8 mouse cellular contexts compared by ENCODE assay signal in the genomic region with DNA sequence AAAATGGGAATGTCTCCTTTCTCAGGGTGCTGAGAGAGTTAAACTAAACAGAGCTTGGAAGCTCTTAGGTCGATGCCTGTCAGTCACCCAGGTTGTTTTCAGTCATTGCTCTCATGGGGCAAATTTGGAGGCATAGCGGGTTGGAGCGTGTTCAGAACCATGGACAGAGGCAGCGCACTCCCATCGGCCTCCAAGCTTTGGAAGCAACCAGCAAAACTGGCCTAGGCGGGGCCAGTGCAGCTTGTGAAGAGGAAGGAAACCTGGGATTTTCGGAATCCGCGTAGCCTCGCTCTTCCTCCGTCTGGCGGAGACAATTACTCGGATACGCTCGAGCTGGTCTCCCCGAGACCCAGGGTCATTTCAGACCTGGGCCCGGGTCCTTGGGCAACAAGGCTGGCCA.
DNase-seq lines count a peak whose midpoint lies in the region; ATAC-seq and TF ChIP-seq lines count a peak whose summit lies in the region.

No protein-coding gene starts in this region.

- ATAC-seq in Patski, result peak; percentile 33
- ATAC-seq in embryonic facial prominence, embryonic 15.5 days (ENCODE audit: insufficient number of reproducible peaks, low FRiP score, low TSS enrichment, low read depth), result no peak
- ATAC-seq in limb, embryonic 11.5 days (ENCODE audit: insufficient number of reproducible peaks, low FRiP score, low TSS enrichment, low read depth), result no peak
- no peak for ATAC-seq in midbrain, embryonic 15.5 days (replicated peaks)
- no peak for ATAC-seq in megakaryocyte, adult 5-6 weeks (ENCODE audit: poor library complexity, severe bottlenecking)

- POLR2A ChIA-PET in Patski (lab: Charles Lee), result no interaction called here

- CTCF ChIA-PET in Patski (lab: Charles Lee), result interaction anchor here (0.7 kb wide), 1 partner anchor 13 kb away, joined by 3 read pairs; no protein-coding TSS in a partner anchor

- no peaks in the 10 kb centered on the region for H3K27me3 ChIP-seq in Patski
- peaks cover 76% of the 10 kb centered on the region for H3K27me3 ChIP-seq in embryonic facial prominence, embryonic 15.5 days
- H3K27me3 ChIP-seq in hindbrain, embryonic 10.5 days (ENCODE audit: insufficient read depth, poor library complexity, severe bottlenecking), result peaks cover 99% of the 10 kb centered on the region
- peaks cover 36% of the 10 kb centered on the region for H3K27me3 ChIP-seq in limb, embryonic 11.5 days (ENCODE audit: control insufficient read depth, insufficient read depth, low read length)
- H3K27me3 ChIP-seq in midbrain, embryonic 15.5 days (replicated peaks), result peaks cover 66% of the 10 kb centered on the region

- H3K4me1 ChIP-seq in embryonic facial prominence, embryonic 15.5 days, result peaks cover 6% of the 10 kb centered on the region
- H3K4me1 ChIP-seq in hindbrain, embryonic 10.5 days (replicated peaks), result peaks cover 36% of the 10 kb centered on the region
- H3K4me1 ChIP-seq in limb, embryonic 11.5 days (ENCODE audit: control insufficient read depth, insufficient read depth, low read length), result peaks cover 4% of the 10 kb centered on the region; the same call in 1 of the 2 replicates
- peaks cover 22% of the 10 kb centered on the region for H3K4me1 ChIP-seq in midbrain, embryonic 15.5 days

- peak overlapping the region; percentile 10; the same call in 1 of the 2 replicates for H3K4me3 ChIP-seq in embryonic facial prominence, embryonic 15.5 days (replicated peaks)
- H3K4me3 ChIP-seq in hindbrain, embryonic 10.5 days, result peak overlapping the region; percentile 42
- no peak overlapping the region for H3K4me3 ChIP-seq in limb, embryonic 11.5 days (ENCODE audit: low read depth, low read length)
- H3K4me3 ChIP-seq in midbrain, embryonic 15.5 days, result 0 out of 2 replicates have a peak overlapping the region, but pooled peaks have one; percentile 2

- DNase-seq in 3T3-L1 (ENCODE audit: low read depth, low spot score) (peak; percentile 77), Patski (ENCODE audit: low read depth, low spot score) (no peak)
- DNase-seq in hindbrain, embryonic 10.5 days (ENCODE audit: low spot score), result peak; percentile 74
- peak; percentile 89 for DNase-seq in limb, embryonic 11.5 days (ENCODE audit: low spot score)
- DNase-seq in urinary bladder, postnatal 4 days (ENCODE audit: low spot score in 2 of 2), result peak; percentile 48 to 76

- peak overlapping the region; percentile 31 for H3K4me2 ChIP-seq in embryonic facial prominence, embryonic 15.5 days (replicated peaks)
- peak overlapping the region; percentile 34; the same call in 1 of the 2 replicates for H3K4me2 ChIP-seq in limb, embryonic 11.5 days (ENCODE audit: low read depth, severe bottlenecking)
- peak overlapping the region; percentile 34 for H3K4me2 ChIP-seq in midbrain, embryonic 15.5 days

- H3K36me3 ChIP-seq in embryonic facial prominence, embryonic 15.5 days, result no peaks in the 10 kb centered on the region
- H3K36me3 ChIP-seq in hindbrain, embryonic 10.5 days, result no peaks in the 10 kb centered on the region
- no peaks in the 10 kb centered on the region for H3K36me3 ChIP-seq in limb, embryonic 11.5 days (ENCODE audit: control insufficient read depth, insufficient read depth, low read length)
- no peaks in the 10 kb centered on the region for H3K36me3 ChIP-seq in midbrain, embryonic 15.5 days (replicated peaks)

- in situ Hi-C loops in Patski (cut with MboI; ENCODE audit: low pct_unique_long_range_greater_than_20kb), result no loop called here

- no peak overlapping the region for H3K9ac ChIP-seq in embryonic facial prominence, embryonic 15.5 days
- H3K9ac ChIP-seq in limb, embryonic 11.5 days (ENCODE audit: low read length), result no peak overlapping the region
- H3K9ac ChIP-seq in midbrain, embryonic 15.5 days, result no peak overlapping the region

- under 1% methylated on average over 17 of the region's 17 CpGs for WGBS in embryonic facial prominence, embryonic 15.5 days
- WGBS in hindbrain, embryonic 10.5 days, result under 1% methylated on average over 17 of the region's 17 CpGs
- WGBS in limb, embryonic 11.5 days, result 1% methylated on average over 17 of the region's 17 CpGs
- 2% methylated on average over 17 of the region's 17 CpGs for WGBS in midbrain, embryonic 15.5 days

- no peaks in the 10 kb centered on the region for H3K9me3 ChIP-seq in embryonic facial prominence, embryonic 15.5 days (replicated peaks)
- no peaks in the 10 kb centered on the region for H3K9me3 ChIP-seq in hindbrain, embryonic 10.5 days
- H3K9me3 ChIP-seq in limb, embryonic 11.5 days (ENCODE audit: control insufficient read depth, low read length), result no peaks in the 10 kb centered on the region
- no peaks in the 10 kb centered on the region for H3K9me3 ChIP-seq in midbrain, embryonic 15.5 days

- no peak for TF ChIP-seq CTCF in Patski (IDR thresholded peaks at IDR 0.05)

- H3K27ac ChIP-seq in embryonic facial prominence, embryonic 15.5 days (replicated peaks), result no peak overlapping the region
- H3K27ac ChIP-seq in hindbrain, embryonic 10.5 days, result peak overlapping the region; percentile 46
- no peak overlapping the region for H3K27ac ChIP-seq in limb, embryonic 11.5 days (replicated peaks; ENCODE audit: low read depth, low read length)
- no peak overlapping the region for H3K27ac ChIP-seq in midbrain, embryonic 15.5 days
